Mouse (Mus musculus) spleen, postnatal 10 days (tissue): ENCODE data around the gene Hsf2bp.

Experiments used
- DNase-seq, 2 experiments: peaks; one replicate each; pipeline ENCODE4 v3.0.0; 2021 to 2022; ENCODE audit warnings: low spot score in 2 of 2

Gene Hsf2bp

DNA sequence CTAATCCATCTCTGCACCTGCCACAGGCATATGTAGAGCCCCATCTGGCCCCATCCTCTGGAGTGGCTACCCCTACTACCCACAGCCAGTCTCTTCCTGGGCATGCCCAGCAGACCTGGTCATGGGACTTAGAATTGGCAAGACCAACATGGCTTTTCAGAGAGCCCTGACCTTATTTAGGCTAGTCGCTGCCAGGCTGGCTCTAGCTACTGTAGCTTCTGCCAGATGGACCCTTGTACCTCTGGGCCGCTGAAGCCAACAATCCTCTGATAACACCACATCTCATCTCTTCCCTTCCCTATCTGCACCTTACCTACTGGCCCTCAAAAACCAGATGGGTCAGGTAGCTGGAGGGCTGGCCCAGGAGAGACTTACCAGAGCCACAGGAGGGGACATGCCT lies 127.2 kb downstream of the Hsf2bp start:
- no peak for DNase-seq

DNA sequence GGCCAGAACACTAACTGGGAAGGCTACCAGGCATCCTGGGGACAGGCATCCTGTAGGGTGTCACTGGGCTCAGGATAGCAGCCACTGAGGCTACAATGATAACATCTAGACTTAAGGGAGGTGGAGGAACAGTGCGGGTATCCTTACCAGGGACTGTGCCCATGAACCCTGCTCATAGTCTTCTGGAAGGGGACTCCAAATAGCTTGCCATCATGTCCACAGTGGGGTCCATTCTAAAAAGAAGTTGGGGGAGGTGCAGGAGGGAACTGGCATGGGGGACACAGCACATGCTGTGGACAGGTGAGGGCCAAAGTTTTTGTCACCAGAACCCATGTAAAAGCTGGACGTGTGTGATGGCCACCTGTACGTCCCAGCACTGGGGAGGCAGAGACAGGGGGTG lies 129.7 kb downstream of the Hsf2bp start:
- DNase-seq, result no peak

GRCm38 (mm10) chr17:31905791-31906211 lies 130.3 kb downstream of the Hsf2bp start:
- DNase-seq, result peak; percentile 24 to 37

DNA sequence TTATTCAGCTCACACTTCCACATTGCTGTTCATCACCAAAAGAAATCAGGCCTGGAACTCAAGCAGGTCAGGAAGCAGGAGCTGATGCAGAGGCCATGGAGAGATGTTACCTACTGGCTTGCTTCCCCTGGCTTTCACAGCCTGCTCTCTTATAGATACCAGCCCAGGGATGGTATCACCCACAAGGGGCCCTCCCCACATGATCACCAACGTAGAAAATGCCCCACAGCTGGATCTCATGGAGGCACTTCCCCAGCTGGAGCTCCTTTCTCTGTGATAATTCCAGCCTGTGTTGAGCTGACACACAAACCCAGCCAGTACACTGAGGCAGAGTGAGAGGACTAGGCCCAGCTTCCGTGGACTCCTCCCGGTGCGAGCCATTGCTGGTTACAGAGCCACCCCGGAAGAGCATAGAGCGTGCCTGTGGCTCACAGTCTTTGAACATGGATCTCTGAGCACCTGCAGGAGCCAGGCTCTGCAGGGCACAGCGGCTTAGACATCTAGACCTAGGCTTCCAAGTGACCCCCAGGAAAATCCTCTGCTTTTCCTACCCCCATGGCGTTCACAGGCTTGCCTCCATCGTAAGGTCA lies 130.9 kb downstream of the Hsf2bp start:
- no peak for DNase-seq

DNA sequence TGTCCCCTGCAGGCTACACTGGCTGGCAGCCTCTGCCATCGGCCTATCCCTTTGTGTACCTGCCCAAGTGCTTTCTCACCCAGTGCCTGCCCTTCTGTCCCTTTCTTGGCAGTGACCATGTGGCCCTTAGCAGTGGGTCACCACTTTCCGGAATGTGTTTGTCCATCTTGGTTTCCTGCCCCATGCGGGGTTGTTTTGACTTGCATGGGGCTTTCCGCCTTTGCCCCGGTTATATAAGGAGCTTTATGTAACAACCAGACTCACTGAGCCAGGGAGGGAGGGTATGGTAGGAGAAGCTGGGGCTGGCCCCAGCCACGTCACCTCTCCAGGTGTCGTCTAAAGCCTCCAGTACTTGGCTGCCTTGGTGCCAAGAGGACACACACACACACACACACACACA lies 132.1 kb downstream of the Hsf2bp start:
- DNase-seq, result no peak

GRCm38 (mm10) chr17:31902630-31903198 lies 133.4 kb downstream of the Hsf2bp start:
- DNase-seq, result no peak

GRCm38 (mm10) chr17:31901461-31902204 lies 134.5 kb downstream of the Hsf2bp start:
- DNase-seq, result no peak

DNA sequence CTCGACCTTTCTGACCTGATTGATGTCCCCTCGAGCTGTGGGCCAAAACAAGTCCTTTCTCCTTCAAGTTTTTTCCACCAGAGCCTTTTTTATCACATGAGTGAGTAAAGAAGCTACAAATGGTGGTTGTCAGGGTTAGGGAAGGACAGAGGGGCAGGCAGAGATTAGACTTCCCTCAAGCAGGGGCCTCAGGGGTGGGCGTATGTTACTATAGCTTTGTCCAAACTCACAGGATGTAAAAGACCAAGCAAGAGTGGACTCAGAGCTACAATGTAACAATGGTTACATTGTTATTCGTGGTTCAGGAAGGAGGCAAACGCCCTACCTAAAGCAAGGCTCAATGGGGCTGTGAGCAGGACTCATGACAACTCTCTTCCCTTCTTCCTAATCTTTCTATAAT lies 137.2 kb downstream of the Hsf2bp start:
- no peak for DNase-seq

GRCm38 (mm10) chr17:31897186-31897793 lies 138.9 kb downstream of the Hsf2bp start:
- DNase-seq, result peak in 1 of 2 experiments; percentile 9

GRCm38 (mm10) chr17:31896751-31897150 lies 139.4 kb downstream of the Hsf2bp start:
- peak in 1 of 2 experiments; percentile 10 for DNase-seq

- peak in 1 of 2 experiments; percentile 9 for DNase-seq
Measured at GRCm38 (mm10) chr17:31896311-31896710, 139.8 kb downstream of the Hsf2bp start.
